Mouse (Mus musculus): ENCODE measurements around the gene Gzmm. TPM values are rescaled to one million over a fixed set of nuclear protein-coding genes. Genes with fewer than 3 reads are reported as not detected.
A peak's percentile ranks its signal among the peaks of the same experiment; 100 is the strongest.

The Gzmm gene
- polyA plus RNA-seq, 1 experiment, result 0.71 TPM

DNA sequence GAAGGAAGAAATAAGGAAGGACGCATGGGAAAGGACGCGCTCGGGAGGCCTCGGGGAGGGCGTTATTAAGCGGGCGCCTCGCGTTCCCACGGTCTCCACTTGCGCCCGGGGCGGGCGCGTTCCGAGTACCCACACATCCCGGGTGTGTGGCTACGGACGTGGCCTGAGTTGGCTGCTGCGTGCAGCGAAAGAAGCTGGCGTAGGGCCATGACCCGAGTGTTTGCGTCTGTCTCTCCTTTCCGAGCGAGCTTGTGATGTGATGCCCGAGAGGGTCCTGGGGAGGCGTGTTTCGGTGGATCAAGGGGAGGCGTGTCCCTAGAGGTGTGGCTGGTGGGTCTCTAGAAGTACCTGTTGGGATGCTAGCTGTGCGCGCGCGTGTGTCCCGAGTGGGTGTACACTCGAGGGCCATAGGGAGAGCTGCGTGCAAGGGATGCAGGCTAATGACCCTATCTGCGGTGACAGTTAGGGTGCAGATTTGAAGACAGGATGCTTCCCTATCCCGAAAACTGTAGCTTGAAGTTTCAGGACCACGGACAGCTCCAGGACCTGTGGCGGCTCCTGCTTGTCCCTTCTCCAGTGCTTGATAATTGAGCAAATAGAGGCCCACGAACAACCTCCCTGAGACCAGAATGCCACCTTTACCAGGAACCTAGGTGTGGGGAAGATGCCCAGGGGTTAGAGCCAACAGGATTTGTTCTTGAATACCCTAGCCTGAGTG lies 29.0 kb downstream of the Gzmm start:
- Histone ChIP-seq H3K79me2 (ENCODE audit: control insufficient read depth, insufficient read depth) (no peaks in the 10 kb centered on the region), H3K36me3 (ENCODE audit: control insufficient read depth, insufficient read depth) (no peaks in the 10 kb centered on the region), H3ac (ENCODE audit: control insufficient read depth, insufficient read length) (no peak overlapping the region), H3K4me3 (no peak overlapping the region), H3K4me2 (ENCODE audit: low read depth) (no peak overlapping the region), H3K27me3 (ENCODE audit: control insufficient read depth, insufficient read depth, insufficient read length) (peaks cover 43% of the 10 kb centered on the region)
- no peak for TF ChIP-seq MYOG (IDR thresholded peaks at IDR 0.05; ENCODE audit: control insufficient read depth in 1 of 3, insufficient read depth in 1 of 3, insufficient read length in 2 of 3, low read depth in 2 of 3)
- TF ChIP-seq REST (IDR thresholded peaks at IDR 0.05; ENCODE audit: insufficient read depth, insufficient read length), result peak; percentile 85

GRCm38 (mm10) chr10:79721089-79721488 lies 32.3 kb downstream of the Gzmm start:
- H3K79me2 ChIP-seq (ENCODE audit: control insufficient read depth, insufficient read depth), result no peaks in the 10 kb centered on the region
- peak; percentile 44 to 82 (median 69) for TF ChIP-seq MYOG (IDR thresholded peaks at IDR 0.05; ENCODE audit: control insufficient read depth in 1 of 3, insufficient read depth in 1 of 3, insufficient read length in 2 of 3, low read depth in 2 of 3)
- no peak for TF ChIP-seq E2F4 (IDR thresholded peaks at IDR 0.05; ENCODE audit: insufficient read depth)
- TF ChIP-seq TCF12 (IDR thresholded peaks at IDR 0.05; ENCODE audit: insufficient read depth, poor library complexity, severe bottlenecking), result peak; percentile 52
- TF ChIP-seq POLR2AphosphoS2 (IDR thresholded peaks at IDR 0.05; ENCODE audit: insufficient read length, low read depth), result no peak
- no peak for TF ChIP-seq POLR2A (IDR thresholded peaks at IDR 0.05; ENCODE audit: insufficient read length, low read depth)
- TF ChIP-seq USF1 (IDR thresholded peaks at IDR 0.05; ENCODE audit: low read depth), result no peak
- no peak for TF ChIP-seq MAX (IDR thresholded peaks at IDR 0.05; ENCODE audit: low read depth)
- TF ChIP-seq REST (IDR thresholded peaks at IDR 0.05; ENCODE audit: insufficient read depth, insufficient read length), result no peak
- no peak for TF ChIP-seq SRF (IDR thresholded peaks at IDR 0.05; ENCODE audit: control insufficient read depth, insufficient read length, low read depth)
- TF ChIP-seq MYOD1 (IDR thresholded peaks at IDR 0.05; ENCODE audit: control insufficient read depth in 1 of 3, insufficient read length in 2 of 3, low read depth in 2 of 3), result peak in 1 of 3 experiments; percentile 84
- TF ChIP-seq TCF3 (IDR thresholded peaks at IDR 0.05; ENCODE audit: insufficient read length, low read depth), result no peak
- TF ChIP-seq CEBPB (IDR thresholded peaks at IDR 0.05; ENCODE audit: insufficient read depth, poor library complexity, severe bottlenecking), result no peak
- no peaks in the 10 kb centered on the region for H3K36me3 ChIP-seq (ENCODE audit: control insufficient read depth, insufficient read depth)
- no peak overlapping the region for H3K4me2 ChIP-seq (ENCODE audit: low read depth)
- H3K27me3 ChIP-seq (ENCODE audit: control insufficient read depth, insufficient read depth, insufficient read length), result peaks cover 42% of the 10 kb centered on the region
- no peak overlapping the region for H3K4me3 ChIP-seq
- H3ac ChIP-seq (ENCODE audit: control insufficient read depth, insufficient read length), result no peak overlapping the region

DNA sequence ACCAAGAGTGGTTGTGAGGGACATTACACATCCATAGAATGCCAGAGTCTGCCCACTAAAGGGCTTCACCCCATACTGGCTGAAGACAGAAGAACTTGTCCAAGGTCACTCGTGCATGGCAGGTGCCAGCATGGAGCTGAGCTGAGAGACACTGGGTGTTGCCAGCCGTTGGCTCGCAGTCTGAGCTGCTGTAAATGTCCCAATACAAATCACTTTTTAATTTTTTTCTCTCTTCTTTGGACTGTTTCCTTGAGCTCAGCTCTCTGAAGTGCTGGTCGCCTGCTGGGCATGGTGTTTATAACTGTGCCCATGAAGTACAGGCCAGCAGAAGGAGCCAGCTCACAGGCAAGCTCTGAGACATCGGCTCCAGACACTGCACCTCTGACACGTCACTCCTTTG lies 34.2 kb downstream of the Gzmm start:
- no peak overlapping the region for H3K4me3 ChIP-seq
- H3K36me3 ChIP-seq (ENCODE audit: control insufficient read depth, insufficient read depth), result no peaks in the 10 kb centered on the region
- TF ChIP-seq SRF (IDR thresholded peaks at IDR 0.05; ENCODE audit: control insufficient read depth, insufficient read length, low read depth), result no peak
- peak in 1 of 3 experiments; percentile 6 for TF ChIP-seq MYOG (IDR thresholded peaks at IDR 0.05; ENCODE audit: control insufficient read depth in 1 of 3, insufficient read depth in 1 of 3, insufficient read length in 2 of 3, low read depth in 2 of 3)
- no peak for TF ChIP-seq MAX (IDR thresholded peaks at IDR 0.05; ENCODE audit: low read depth)
- H3K79me2 ChIP-seq (ENCODE audit: control insufficient read depth, insufficient read depth), result no peaks in the 10 kb centered on the region
- no peak overlapping the region for H3K4me2 ChIP-seq (ENCODE audit: low read depth)
- H3ac ChIP-seq (ENCODE audit: control insufficient read depth, insufficient read length), result no peak overlapping the region
- peaks cover 22% of the 10 kb centered on the region for H3K27me3 ChIP-seq (ENCODE audit: control insufficient read depth, insufficient read depth, insufficient read length)

DNA sequence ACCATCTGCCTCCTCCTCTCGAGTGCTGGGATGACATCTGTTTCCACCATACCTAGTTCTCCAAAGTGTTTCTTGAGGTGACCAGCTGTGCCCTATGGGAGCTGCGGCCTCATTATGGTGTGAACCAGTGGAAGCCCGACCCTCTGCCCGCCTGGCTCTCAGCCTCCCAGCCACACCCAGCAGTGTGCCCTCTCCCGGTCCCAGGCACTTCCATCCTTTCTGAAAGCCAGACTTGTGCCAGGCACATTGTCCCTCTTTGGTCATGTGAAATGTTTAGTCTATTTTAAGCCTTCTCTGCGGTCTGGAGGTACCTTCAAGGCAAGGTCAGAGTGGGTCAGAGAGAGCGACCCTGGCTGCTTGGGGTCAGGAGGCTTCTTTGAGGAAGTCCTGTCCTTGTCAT lies 34.9 kb downstream of the Gzmm start:
- H3K79me2 ChIP-seq (ENCODE audit: control insufficient read depth, insufficient read depth), result no peaks in the 10 kb centered on the region
- no peak overlapping the region for H3K4me3 ChIP-seq
- no peak for TF ChIP-seq MAX (IDR thresholded peaks at IDR 0.05; ENCODE audit: low read depth)
- no peak for TF ChIP-seq REST (IDR thresholded peaks at IDR 0.05; ENCODE audit: insufficient read depth, insufficient read length)
- TF ChIP-seq CEBPB (IDR thresholded peaks at IDR 0.05; ENCODE audit: insufficient read depth, poor library complexity, severe bottlenecking), result no peak
- no peak for TF ChIP-seq POLR2A (IDR thresholded peaks at IDR 0.05; ENCODE audit: insufficient read length, low read depth)
- no peak for TF ChIP-seq USF1 (IDR thresholded peaks at IDR 0.05; ENCODE audit: low read depth)
- no peak for TF ChIP-seq MYOG (IDR thresholded peaks at IDR 0.05; ENCODE audit: control insufficient read depth in 1 of 3, insufficient read depth in 1 of 3, insufficient read length in 2 of 3, low read depth in 2 of 3)
- no peak for TF ChIP-seq POLR2AphosphoS2 (IDR thresholded peaks at IDR 0.05; ENCODE audit: insufficient read length, low read depth)
- TF ChIP-seq SRF (IDR thresholded peaks at IDR 0.05; ENCODE audit: control insufficient read depth, insufficient read length, low read depth), result no peak
- TF ChIP-seq E2F4 (IDR thresholded peaks at IDR 0.05; ENCODE audit: insufficient read depth), result no peak
- TF ChIP-seq MYOD1 (IDR thresholded peaks at IDR 0.05; ENCODE audit: control insufficient read depth in 1 of 3, insufficient read length in 2 of 3, low read depth in 2 of 3), result no peak
- TF ChIP-seq TCF3 (IDR thresholded peaks at IDR 0.05; ENCODE audit: insufficient read length, low read depth), result no peak
- H3K27me3 ChIP-seq (ENCODE audit: control insufficient read depth, insufficient read depth, insufficient read length), result peaks cover 22% of the 10 kb centered on the region
- no peaks in the 10 kb centered on the region for H3K36me3 ChIP-seq (ENCODE audit: control insufficient read depth, insufficient read depth)
- no peak overlapping the region for H3ac ChIP-seq (ENCODE audit: control insufficient read depth, insufficient read length)
- H3K4me2 ChIP-seq (ENCODE audit: low read depth), result no peak overlapping the region

- Histone ChIP-seq H3K79me2 (ENCODE audit: control insufficient read depth, insufficient read depth) (no peaks in the 10 kb centered on the region), H3K36me3 (ENCODE audit: control insufficient read depth, insufficient read depth) (no peaks in the 10 kb centered on the region), H3K4me3 (no peak overlapping the region), H3K4me2 (ENCODE audit: low read depth) (no peak overlapping the region), H3ac (ENCODE audit: control insufficient read depth, insufficient read length) (no peak overlapping the region), H3K27me3 (ENCODE audit: control insufficient read depth, insufficient read depth, insufficient read length) (peaks cover 4% of the 10 kb centered on the region)
- no peak for TF ChIP-seq E2F4 (IDR thresholded peaks at IDR 0.05; ENCODE audit: insufficient read depth)
- no peak for TF ChIP-seq MAX (IDR thresholded peaks at IDR 0.05; ENCODE audit: low read depth)
- no peak for TF ChIP-seq USF1 (IDR thresholded peaks at IDR 0.05; ENCODE audit: low read depth)
- TF ChIP-seq TCF12 (IDR thresholded peaks at IDR 0.05; ENCODE audit: insufficient read depth, poor library complexity, severe bottlenecking), result no peak
- TF ChIP-seq MYOD1 (IDR thresholded peaks at IDR 0.05; ENCODE audit: control insufficient read depth in 1 of 3, insufficient read length in 2 of 3, low read depth in 2 of 3), result no peak
- no peak for TF ChIP-seq CEBPB (IDR thresholded peaks at IDR 0.05; ENCODE audit: insufficient read depth, poor library complexity, severe bottlenecking)
- TF ChIP-seq POLR2AphosphoS2 (IDR thresholded peaks at IDR 0.05; ENCODE audit: insufficient read length, low read depth), result no peak
Measured at GRCm38 (mm10) chr10:79726090-79726489, 37.3 kb downstream of the Gzmm start.

Measured in myocyte (in vitro differentiated cells).